Mouse (Mus musculus): Measurements from ENCODE around the gene Kxd1. TPM values are rescaled to one million over a fixed set of nuclear protein-coding genes. Genes with fewer than 3 reads are reported as not detected.

Kxd1 gene
- polyA plus RNA-seq, 1 experiment from 2014 or later: 44.7 TPM

GRCm38 (mm10) chr8:70546412-70546811 lies 18.7 kb upstream of the Kxd1 start:
- WGBS (ENCODE audit: insufficient replicate concordance): 46% methylated on average over 4 of the region's 4 CpGs
- Histone ChIP-seq H3K27me3 (replicated peaks) (no peaks in the 10 kb centered on the region), H3K27ac (0 out of 2 replicates have a peak overlapping the region, but pooled peaks have one; percentile 16), H3K4me1 (peaks cover 90% of the 10 kb centered on the region), H3K9me3 (replicated peaks) (no peaks in the 10 kb centered on the region), H3K9ac (0 out of 2 replicates have a peak overlapping the region, but pooled peaks have one; percentile 9), H3K4me2 (no peak overlapping the region), H3K4me3 (no peak overlapping the region), H3K36me3 (peaks cover 3% of the 10 kb centered on the region; the same call in 1 of the 2 replicates)
- no peak for ATAC-seq

- Histone ChIP-seq H3K9me3 (replicated peaks) (no peaks in the 10 kb centered on the region), H3K4me3 (no peak overlapping the region), H3K27ac (peak overlapping the region; percentile 78), H3K4me2 (peak overlapping the region; percentile 9), H3K36me3 (peaks cover 3% of the 10 kb centered on the region; the same call in 1 of the 2 replicates), H3K4me1 (peaks cover 90% of the 10 kb centered on the region), H3K27me3 (replicated peaks) (no peaks in the 10 kb centered on the region), H3K9ac (no peak overlapping the region; the same call in 1 of the 2 replicates)
- WGBS (ENCODE audit: insufficient replicate concordance): 47% methylated on average over 6 of the region's 6 CpGs
- no peak for ATAC-seq
Measured at GRCm38 (mm10) chr8:70544200-70544687, 16.5 kb upstream of the Kxd1 start.

GRCm38 (mm10) chr8:70541081-70541480 lies 13.3 kb upstream of the Kxd1 start:
- WGBS (ENCODE audit: insufficient replicate concordance): 62% methylated on average over 5 of the region's 5 CpGs
- H3K9ac ChIP-seq: peak overlapping the region; percentile 90
- H3K27ac ChIP-seq: peak overlapping the region; percentile 98

GRCm38 (mm10) chr8:70540507-70541071 lies 12.8 kb upstream of the Kxd1 start:
- ATAC-seq: no peak
- Histone ChIP-seq H3K36me3 (peaks cover 25% of the 10 kb centered on the region), H3K9ac (peak overlapping the region; percentile 90), H3K9me3 (replicated peaks) (no peaks in the 10 kb centered on the region), H3K27ac (peak overlapping the region; percentile 98), H3K4me3 (peak overlapping the region; percentile 83), H3K4me1 (peaks cover 64% of the 10 kb centered on the region), H3K27me3 (replicated peaks) (no peaks in the 10 kb centered on the region), H3K4me2 (peak overlapping the region; percentile 97)
- 31% methylated on average over 7 of the region's 7 CpGs for WGBS (ENCODE audit: insufficient replicate concordance)

More at GRCm38 (mm10) chr8:70541081-70541480, 13.3 kb upstream of the Kxd1 start:
- H3K4me2 ChIP-seq: peak overlapping the region; percentile 97
- H3K27me3 ChIP-seq (replicated peaks): no peaks in the 10 kb centered on the region
- peaks cover 69% of the 10 kb centered on the region for H3K4me1 ChIP-seq
- no peak for ATAC-seq
- H3K9me3 ChIP-seq (replicated peaks): no peaks in the 10 kb centered on the region
- H3K4me3 ChIP-seq: peak overlapping the region; percentile 83
- peaks cover 20% of the 10 kb centered on the region for H3K36me3 ChIP-seq

- peaks cover 60% of the 10 kb centered on the region for H3K4me1 ChIP-seq
- peak overlapping the region; percentile 83 for H3K4me3 ChIP-seq
- H3K9ac ChIP-seq: peak overlapping the region; percentile 90
- H3K9me3 ChIP-seq (replicated peaks): no peaks in the 10 kb centered on the region
- WGBS (ENCODE audit: insufficient replicate concordance): 5% methylated on average over 4 of the region's 4 CpGs
- no peaks in the 10 kb centered on the region for H3K27me3 ChIP-seq (replicated peaks)
- H3K36me3 ChIP-seq: peaks cover 30% of the 10 kb centered on the region
- ATAC-seq: no peak
- H3K4me2 ChIP-seq: peak overlapping the region; percentile 97
- peak overlapping the region; percentile 98 for H3K27ac ChIP-seq
Measured at GRCm38 (mm10) chr8:70540013-70540506, 12.3 kb upstream of the Kxd1 start.

- Histone ChIP-seq H3K4me3 (peak within 1 kb of the TSS; percentile 83), H3K27ac (peak within 1 kb of the TSS; percentile 98), H3K36me3 (peaks cover 39% of the 10 kb centered on the region), H3K9me3 (replicated peaks) (no peaks in the 10 kb centered on the region), H3K9ac (peak within 1 kb of the TSS; percentile 90), H3K27me3 (replicated peaks) (no peaks in the 10 kb centered on the region), H3K4me2 (peak within 1 kb of the TSS; percentile 97), H3K4me1 (peaks cover 52% of the 10 kb centered on the region)
- WGBS (ENCODE audit: insufficient replicate concordance): under 1% methylated on average over 56 of the region's 58 CpGs
- peak; percentile 84 for ATAC-seq
Measured at GRCm38 (mm10) chr8:70539077-70539813, 11.5 kb upstream of the Kxd1 start, which contains the start of gene Ell. Gene Ell, plus strand, starts transcription at chr8:70539457.

GRCm38 (mm10) chr8:70538633-70539076 lies 10.9 kb upstream of the Kxd1 start:
- Histone ChIP-seq H3K4me1 (peaks cover 46% of the 10 kb centered on the region), H3K27me3 (replicated peaks) (no peaks in the 10 kb centered on the region), H3K4me2 (peak overlapping the region; percentile 97), H3K4me3 (peak overlapping the region; percentile 83), H3K27ac (peak overlapping the region; percentile 98), H3K36me3 (peaks cover 44% of the 10 kb centered on the region), H3K9ac (peak overlapping the region; percentile 90), H3K9me3 (replicated peaks) (no peaks in the 10 kb centered on the region)
- WGBS (ENCODE audit: insufficient replicate concordance): under 1% methylated on average over 32 of the region's 32 CpGs
- peak; percentile 64 for ATAC-seq

- Histone ChIP-seq H3K36me3 (peaks cover 47% of the 10 kb centered on the region), H3K9ac (peak overlapping the region; percentile 71), H3K4me3 (peak overlapping the region; percentile 83), H3K4me1 (peaks cover 40% of the 10 kb centered on the region), H3K27ac (peak overlapping the region; percentile 98), H3K4me2 (peak overlapping the region; percentile 97), H3K27me3 (replicated peaks) (no peaks in the 10 kb centered on the region), H3K9me3 (replicated peaks) (no peaks in the 10 kb centered on the region)
- 0 out of 2 replicates have a peak, but pooled peaks have one; percentile 3 for ATAC-seq
- WGBS (ENCODE audit: insufficient replicate concordance): 18% methylated on average over 24 of the region's 24 CpGs
Measured at GRCm38 (mm10) chr8:70538024-70538579, 10.3 kb upstream of the Kxd1 start.

- Histone ChIP-seq H3K36me3 (peaks cover 71% of the 10 kb centered on the region), H3K4me1 (peaks cover 17% of the 10 kb centered on the region), H3K9ac (no peak overlapping the region), H3K4me3 (no peak overlapping the region), H3K27ac (no peak overlapping the region), H3K27me3 (replicated peaks) (no peaks in the 10 kb centered on the region), H3K9me3 (replicated peaks) (no peaks in the 10 kb centered on the region), H3K4me2 (no peak overlapping the region)
- no peak for ATAC-seq
- WGBS (ENCODE audit: insufficient replicate concordance): 86% methylated on average over 2 of the region's 2 CpGs
Measured at GRCm38 (mm10) chr8:70535701-70536100, 7.9 kb upstream of the Kxd1 start.

- H3K9me3 ChIP-seq (replicated peaks): no peaks in the 10 kb centered on the region
- no peak overlapping the region for H3K4me3 ChIP-seq
- peaks cover 74% of the 10 kb centered on the region for H3K36me3 ChIP-seq
- H3K4me2 ChIP-seq: no peak overlapping the region
- no peak for ATAC-seq
- no peak overlapping the region for H3K27ac ChIP-seq
- peaks cover 14% of the 10 kb centered on the region for H3K4me1 ChIP-seq
- H3K27me3 ChIP-seq (replicated peaks): no peaks in the 10 kb centered on the region
- 94% methylated on average over 3 of the region's 3 CpGs for WGBS (ENCODE audit: insufficient replicate concordance)
- H3K9ac ChIP-seq: no peak overlapping the region
Measured at GRCm38 (mm10) chr8:70535221-70535620, 7.5 kb upstream of the Kxd1 start.

GRCm38 (mm10) chr8:70534281-70534680 lies 6.5 kb upstream of the Kxd1 start:
- peaks cover 84% of the 10 kb centered on the region for H3K36me3 ChIP-seq
- no peak overlapping the region for H3K27ac ChIP-seq
- no peaks in the 10 kb centered on the region for H3K27me3 ChIP-seq (replicated peaks)
- H3K4me3 ChIP-seq: no peak overlapping the region
- H3K9me3 ChIP-seq (replicated peaks): no peaks in the 10 kb centered on the region
- H3K4me2 ChIP-seq: no peak overlapping the region
- no peak overlapping the region for H3K9ac ChIP-seq
- H3K4me1 ChIP-seq: peaks cover 20% of the 10 kb centered on the region
- ATAC-seq: no peak
- WGBS (ENCODE audit: insufficient replicate concordance): 86% methylated on average over 12 of the region's 12 CpGs
